Mouse (Mus musculus) hindlimb bud, embryonic 11.5 days (tissue): ENCODE measurements around the gene Col16a1.

Source experiments
- DNase-seq: peaks from one replicate; pipeline ENCODE4 v3.0.0-alpha.2; 2012; ENCODE audit warnings: low read depth, low spot score; ENCODE audit errors: extremely low spot score

The Col16a1 gene

GRCm38 (mm10) chr4:130044211-130044610, 3.4 kb upstream of the Col16a1 start:
- DNase-seq, result no peak

DNA sequence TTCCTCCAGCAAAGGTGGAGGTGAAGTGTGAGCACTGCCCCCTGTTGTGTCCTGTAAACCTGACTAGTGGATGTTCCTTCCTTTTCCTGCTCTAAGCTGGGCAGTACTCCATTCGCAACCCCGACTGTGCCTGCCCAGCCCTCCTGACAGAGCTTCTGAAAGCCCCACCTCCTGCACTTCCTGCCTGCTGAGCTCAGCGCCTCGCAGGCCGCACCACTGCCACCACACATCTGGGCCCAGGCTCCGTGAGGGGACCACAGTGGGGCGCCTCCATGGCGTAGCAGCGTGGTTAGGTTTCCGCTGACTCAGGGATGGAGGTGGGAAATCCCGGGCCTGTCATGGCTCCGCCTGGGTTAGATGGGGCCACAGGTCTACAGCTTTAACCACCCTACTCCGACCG, 2.0 kb upstream of the Col16a1 start:
- no peak for DNase-seq

DNA sequence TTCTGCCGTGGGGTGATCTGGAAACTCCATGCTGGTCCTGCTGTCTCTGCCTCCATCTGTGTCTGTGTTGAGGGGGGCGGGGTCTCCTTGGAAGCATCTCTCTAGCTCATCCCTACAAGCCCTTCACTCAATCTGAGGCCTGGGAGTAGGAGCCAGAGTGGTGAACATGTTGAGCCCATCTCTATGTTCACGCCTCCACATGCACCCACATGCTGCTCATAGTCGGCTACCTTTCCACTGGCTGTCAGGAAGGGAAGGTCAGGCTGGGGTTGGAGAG, 501 bp downstream of the Col16a1 start:
- DNase-seq, result no peak

DNA sequence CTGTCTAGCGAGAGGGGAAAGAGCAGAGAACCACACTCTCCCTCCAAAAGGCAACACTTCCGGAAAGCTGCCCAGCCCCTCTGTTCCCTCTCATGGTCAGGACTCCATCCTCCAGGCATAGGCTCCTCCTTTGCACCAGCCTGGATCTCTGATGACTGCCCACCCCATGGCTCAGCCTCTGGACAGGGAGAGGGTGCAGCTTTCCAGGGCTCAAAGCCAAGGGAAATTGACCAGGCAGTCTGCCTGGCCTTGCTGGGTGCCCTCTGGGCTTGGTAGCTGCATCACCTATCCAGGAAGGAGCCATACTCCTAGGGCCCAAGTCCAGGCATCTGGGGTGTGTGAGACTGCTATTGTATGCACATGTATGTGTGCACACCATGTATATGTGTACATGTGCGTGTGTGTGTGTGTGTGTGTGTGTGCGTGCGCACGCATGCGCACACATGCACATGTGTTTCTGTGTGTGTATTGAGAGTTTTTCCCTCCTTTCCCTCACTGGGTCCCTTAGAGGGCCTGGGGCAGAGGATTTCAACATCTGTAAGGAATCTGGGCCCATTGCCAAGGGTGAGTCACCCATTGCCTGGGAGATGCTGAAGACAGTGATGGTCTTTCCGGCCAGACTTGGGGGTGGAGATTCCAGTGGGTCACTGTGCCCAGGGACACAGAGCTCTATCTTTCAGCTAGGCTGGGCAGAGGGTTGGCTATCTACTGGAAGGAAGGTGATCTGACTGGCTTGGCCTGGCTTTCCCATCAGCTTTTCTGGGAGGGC, 2.6 kb downstream of the Col16a1 start:
- DNase-seq, result no peak

DNA sequence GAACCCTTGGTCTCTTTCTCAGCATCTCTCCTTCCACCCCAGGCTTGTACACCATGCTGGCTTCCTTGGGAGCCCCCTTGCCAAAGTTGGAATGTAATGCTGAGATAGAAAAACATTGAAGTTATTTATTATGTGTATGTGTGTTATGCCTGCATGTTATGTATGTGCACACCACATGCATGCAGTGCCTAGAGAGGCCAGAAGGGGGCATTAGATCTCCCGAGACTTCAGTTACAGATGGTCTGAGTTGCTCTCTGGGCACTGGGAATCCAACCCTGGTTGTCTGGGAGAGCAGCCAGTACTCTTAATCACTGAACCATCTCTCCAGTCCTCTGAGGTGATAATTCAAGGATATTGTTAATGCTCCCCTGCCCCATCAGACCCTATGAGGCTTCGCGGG, 4.6 kb downstream of the Col16a1 start:
- no peak for DNase-seq

DNA sequence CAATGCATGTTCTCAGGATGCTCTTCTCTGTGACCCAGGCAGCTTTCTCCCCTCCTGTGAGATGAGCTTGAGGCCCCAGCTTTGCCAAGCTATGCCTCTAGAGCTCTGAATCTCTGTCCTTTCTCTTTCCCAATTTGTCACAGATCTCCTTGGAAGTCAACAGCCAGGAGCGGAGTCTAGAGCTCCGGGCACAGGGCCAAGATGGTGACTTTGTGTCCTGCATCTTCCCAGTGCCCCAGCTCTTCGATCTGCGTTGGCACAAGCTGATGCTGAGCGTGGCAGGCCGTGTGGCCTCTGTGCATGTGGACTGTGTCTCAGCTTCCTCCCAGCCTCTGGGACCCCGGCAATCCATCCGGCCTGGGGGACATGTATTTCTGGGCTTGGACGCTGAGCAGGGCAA, 5.5 kb downstream of the Col16a1 start:
- DNase-seq, result no peak

- DNase-seq, result no peak
These were observed 7.1 kb downstream of the Col16a1 start for GRCm38 (mm10) chr4:130054727-130055126.

DNA sequence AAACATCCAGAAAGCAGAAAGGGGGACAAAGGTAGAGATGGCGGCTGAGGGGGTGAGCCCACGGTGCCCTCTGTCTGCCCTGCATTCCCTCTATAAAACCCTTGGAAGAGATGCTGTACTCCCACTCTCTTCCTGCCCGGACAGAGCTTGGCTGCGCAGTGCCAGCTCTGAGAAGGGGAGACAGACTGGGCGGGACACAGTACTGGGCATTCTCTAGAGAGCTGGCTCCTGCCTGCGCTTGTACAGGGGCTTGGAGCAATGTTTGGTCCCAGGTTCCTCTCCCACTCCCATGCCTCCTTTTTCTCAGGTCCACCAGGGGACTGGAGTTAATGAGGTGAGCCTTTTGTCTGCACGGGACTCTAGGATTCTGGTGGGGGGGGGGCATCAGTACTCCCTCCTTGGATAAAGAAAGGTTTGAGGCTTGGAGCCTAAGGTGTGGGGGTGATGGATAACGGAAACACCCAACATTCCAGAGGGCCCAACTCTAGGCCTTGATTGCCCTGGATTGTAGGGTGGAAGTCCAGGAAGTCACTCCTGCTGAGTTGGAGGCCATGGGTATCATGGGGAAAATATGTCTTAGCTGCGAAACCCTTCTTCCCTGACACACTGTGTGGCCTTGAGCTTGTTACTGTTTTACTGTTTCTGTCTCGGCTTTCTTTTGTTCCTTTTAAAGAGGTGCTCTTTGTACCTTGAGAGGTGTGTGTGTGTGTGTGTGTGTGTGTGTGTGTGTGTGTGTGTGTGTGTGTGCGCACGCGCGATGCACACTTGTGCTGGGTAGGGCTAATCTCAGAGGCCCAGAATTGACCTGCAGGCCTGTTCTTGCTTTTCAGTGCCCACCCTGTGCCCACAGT, 7.7 kb downstream of the Col16a1 start:
- DNase-seq, result no peak

GRCm38 (mm10) chr4:130056011-130056322, 8.3 kb downstream of the Col16a1 start:
- no peak for DNase-seq

- DNase-seq, result no peak
These were observed 8.8 kb downstream of the Col16a1 start for GRCm38 (mm10) chr4:130056471-130056870.

DNA sequence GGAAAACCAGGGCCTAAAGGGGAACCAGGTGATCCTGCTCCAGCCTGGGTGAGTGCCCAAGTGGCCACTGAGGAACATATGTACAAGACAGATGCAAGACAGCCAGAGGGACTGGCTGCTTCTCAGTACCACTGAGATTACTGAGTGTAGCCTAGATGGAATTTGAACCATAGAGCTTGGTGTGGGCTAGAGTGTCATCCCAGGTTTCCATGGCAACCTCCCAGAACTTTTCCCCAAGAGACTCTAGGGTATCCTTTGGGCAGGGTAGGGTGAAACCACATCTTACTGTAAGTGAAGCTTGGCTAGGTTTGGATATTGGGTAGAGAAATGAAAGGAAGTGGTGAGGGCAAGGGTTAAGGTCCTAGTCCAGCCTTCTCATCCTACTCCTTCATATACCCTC, 13.3 kb downstream of the Col16a1 start:
- DNase-seq, result no peak

GRCm38 (mm10) chr4:130063191-130063590, 15.6 kb downstream of the Col16a1 start:
- no peak for DNase-seq

DNA sequence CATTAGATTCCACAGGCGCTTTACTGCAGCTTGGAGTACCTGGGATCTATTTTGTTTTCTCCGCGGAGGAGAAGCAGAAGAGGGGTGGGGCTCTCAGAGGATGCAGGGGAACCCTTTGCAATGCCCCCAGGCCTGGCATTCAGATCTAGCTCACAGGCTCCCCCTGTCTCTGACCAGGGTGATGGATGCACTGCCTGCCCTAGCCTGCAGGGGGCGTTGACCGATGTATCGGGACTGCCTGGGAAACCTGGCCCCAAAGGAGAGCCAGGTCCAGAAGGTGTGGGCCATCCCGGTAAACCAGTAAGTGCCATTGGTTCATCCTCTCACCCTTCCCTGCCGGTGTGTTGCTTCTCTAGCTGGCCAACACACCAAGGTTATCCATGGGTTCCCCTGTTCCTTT, 19.2 kb downstream of the Col16a1 start:
- no peak for DNase-seq

- no peak for DNase-seq
These were observed 22.9 kb downstream of the Col16a1 start for GRCm38 (mm10) chr4:130070523-130070922.

DNA sequence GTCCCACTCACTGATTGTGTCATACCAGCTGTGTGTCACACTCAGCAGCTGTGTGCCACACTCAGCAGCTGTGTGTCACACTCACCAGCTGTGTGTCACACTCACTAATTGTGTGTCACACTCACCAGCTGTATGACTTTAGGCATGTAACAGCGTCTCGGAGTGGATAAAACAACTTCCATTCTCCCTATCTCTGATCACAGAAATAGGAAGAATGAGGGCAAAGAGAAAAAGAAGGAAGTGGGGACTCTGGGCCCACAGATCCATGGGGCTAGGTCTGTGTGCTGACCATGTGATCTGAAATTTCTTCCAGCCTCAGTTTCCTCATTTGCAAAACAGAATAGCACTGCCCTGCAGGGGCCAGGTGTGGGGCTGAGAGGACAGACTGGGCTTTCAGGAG, 24.1 kb downstream of the Col16a1 start:
- DNase-seq, result no peak

DNA sequence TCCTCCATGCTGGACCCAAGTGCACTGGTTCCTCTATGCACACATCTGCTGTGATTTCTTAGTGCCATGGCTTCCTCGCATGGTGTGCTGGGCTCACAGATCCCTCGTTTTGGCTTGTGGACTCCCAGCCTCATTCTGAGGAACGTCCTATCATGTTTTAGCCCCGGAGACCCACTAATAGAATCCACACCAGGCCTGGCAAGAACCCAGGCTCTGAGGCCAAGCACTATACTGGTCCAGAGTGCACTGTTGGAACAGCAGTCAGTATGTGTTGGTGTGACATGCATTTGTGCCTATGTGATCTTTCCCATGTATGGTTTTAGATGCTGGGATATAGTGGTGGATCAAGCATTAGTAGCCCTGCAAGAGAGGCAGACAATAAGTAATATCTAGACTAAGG, 25.7 kb downstream of the Col16a1 start:
- DNase-seq, result no peak

- no peak for DNase-seq
These were observed 27.3 kb downstream of the Col16a1 start for GRCm38 (mm10) chr4:130074761-130075515.

DNA sequence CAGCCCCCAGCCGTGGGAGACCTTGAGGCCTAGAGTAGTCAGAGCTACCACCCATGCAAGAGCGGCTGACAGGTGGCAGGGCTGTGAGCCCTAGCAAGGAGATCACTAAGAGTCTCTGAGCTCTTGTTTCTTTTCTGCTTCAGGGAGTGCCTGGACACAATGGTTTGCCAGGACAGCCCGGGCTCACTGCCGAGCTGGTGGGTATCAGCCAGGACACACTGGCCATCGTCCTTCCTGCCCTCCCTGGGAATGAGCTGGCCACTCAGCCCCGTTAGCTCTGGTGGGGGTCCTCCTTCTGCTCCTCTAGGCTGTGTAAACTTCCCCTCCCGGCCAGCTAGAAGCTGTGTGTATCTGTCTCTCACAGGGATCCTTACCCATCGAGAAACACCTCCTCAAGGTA, 29.2 kb downstream of the Col16a1 start:
- DNase-seq, result no peak

GRCm38 (mm10) chr4:130078816-130079485, 31.3 kb downstream of the Col16a1 start:
- no peak for DNase-seq

DNA sequence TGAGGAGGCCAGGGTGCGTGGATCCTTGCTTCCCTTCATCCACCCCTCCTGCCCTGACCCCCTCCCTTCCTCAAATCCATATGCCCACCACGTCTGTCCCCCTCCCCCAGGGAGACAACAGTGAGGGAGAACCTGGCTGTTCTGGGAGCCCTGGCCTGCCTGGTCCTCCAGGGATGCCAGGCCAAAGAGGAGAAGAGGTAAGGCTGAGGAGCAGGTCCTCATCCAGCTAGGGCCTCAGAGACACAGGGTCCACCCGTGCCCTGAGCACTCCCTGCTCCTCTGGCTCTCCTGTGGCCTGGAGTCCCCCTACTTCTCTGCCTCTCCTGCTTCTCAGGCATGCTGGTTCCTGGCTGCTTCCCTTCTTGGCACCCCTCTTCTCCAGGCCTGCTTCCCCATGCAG, 31.9 kb downstream of the Col16a1 start:
- DNase-seq, result no peak

GRCm38 (mm10) chr4:130081345-130082190, 33.9 kb downstream of the Col16a1 start:
- DNase-seq, result no peak
